Mouse (Mus musculus): ENCODE data around the gene Atg5.

DNA sequence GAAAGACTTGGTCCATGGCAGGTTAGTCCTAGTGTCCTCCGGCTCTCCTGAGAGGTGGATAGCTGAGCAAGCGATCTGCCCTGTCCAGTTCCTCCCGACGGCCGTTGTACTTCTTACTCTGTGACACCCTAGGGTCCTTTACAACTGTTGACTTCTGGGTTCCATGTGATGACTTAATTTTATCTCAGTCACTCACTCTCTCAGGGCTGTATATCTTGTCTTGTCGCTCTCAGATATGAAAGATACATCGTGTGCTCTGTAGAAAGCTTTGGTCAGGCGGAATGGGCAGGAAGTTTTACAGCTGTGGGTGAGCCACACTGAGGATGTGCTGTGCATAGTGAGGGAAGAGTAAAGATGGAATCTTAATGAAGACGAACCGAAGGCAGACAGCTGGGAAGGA is 86.2 kb downstream of the Atg5 start:
- TF ChIP-seq GATA1 (IDR thresholded peaks at IDR 0.05; ENCODE audit: borderline replicate concordance, low read length) = no peak
- no peak for TF ChIP-seq FLI1 (IDR thresholded peaks at IDR 0.05; ENCODE audit: low read length)

Measured in megakaryocyte, embryonic 14.5 days (primary cell).